Comparison of ENCODE assay signal across 22 mouse cellular contexts in the genomic region with DNA sequence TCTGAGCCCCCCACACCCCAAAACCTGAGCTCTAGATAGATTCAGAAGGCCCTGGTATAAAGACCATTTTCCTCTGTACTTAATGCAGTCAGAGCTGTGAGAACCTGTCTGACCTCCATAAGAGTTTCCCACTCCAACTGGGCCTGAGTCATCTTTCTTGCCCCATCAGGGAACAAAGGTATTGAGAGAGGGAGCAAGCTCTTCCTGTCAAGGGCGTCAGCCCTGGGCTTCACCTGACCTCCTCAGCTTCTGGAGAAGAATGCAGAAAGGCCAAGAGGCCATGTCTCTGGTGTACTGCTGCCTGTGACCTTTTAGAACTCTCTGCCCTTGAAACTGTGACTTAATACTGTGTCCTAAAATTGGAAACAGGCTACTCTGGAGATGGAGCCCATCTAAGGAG.
DNase-seq lines count a peak whose midpoint lies in the region; ATAC-seq and TF ChIP-seq lines count a peak whose summit lies in the region.
"Had no signal": no experiment of that assay in that cellular context is flagged by ENCODE, and none has a peak within 500 bp of the region (broad histone marks: within the 10 kb centered on the region; RNA-seq: fewer than 3 reads in every experiment).

No protein-coding gene starts in this region.

- 0 out of 2 replicates have a peak, but pooled peaks have one; percentile 10 for ATAC-seq in heart, postnatal 0 days (ENCODE audit: insufficient read depth, low read depth)
- ATAC-seq in hindbrain, postnatal 0 days = no peak
- ATAC-seq: forebrain, embryonic 13.5 days; inflammation-experienced regulatory T-cells, adult 6 months; liver, embryonic 12.5 days had no signal

- no peak for DNase-seq in heart, embryonic 10.5 days (ENCODE audit: low spot score)
- no peak for DNase-seq in heart, postnatal 25 days (ENCODE audit: low spot score)
- no peak for DNase-seq in heart, postnatal 0 days (ENCODE audit: low spot score)
- no peak for DNase-seq in heart, adult 11 months
- DNase-seq in embryo, embryonic 10 days (ENCODE audit: low spot score) = peak; percentile 37
- DNase-seq in limb, embryonic 10.5 days (ENCODE audit: low spot score) = no peak
- DNase-seq in thymus, adult 18-20 months = no peak
- no peak for DNase-seq in hindbrain, postnatal 0 days (ENCODE audit: low spot score)
- DNase-seq: cerebellum, adult 11-12 months; cerebellum, postnatal 14 days; gastrocnemius, postnatal 25 days; kidney, postnatal 36 days; lung, embryonic 14.5 days; thymus, postnatal 4 days had no signal

- no peak overlapping the region for H3K4me3 ChIP-seq in heart, embryonic 10.5 days
- no peak overlapping the region for H3K4me3 ChIP-seq in heart, postnatal 0 days (ENCODE audit: low read depth, low read length)
- no peak overlapping the region for H3K4me3 ChIP-seq in limb, embryonic 10.5 days
- H3K4me3 ChIP-seq in hindbrain, postnatal 0 days (ENCODE audit: low read length) = no peak overlapping the region
- H3K4me3 ChIP-seq: embryonic facial prominence, embryonic 12.5 days; erythroblast, embryonic 14.5 days; forebrain, embryonic 13.5 days; limb, embryonic 12.5 days; liver, embryonic 12.5 days had no signal

- H3K27me3 ChIP-seq in heart, embryonic 10.5 days (ENCODE audit: insufficient read depth, poor library complexity, severe bottlenecking) = no peaks in the 10 kb centered on the region
- H3K27me3 ChIP-seq in heart, postnatal 0 days (ENCODE audit: control insufficient read depth, insufficient read depth, low read length) = no peaks in the 10 kb centered on the region
- H3K27me3 ChIP-seq in limb, embryonic 10.5 days (ENCODE audit: low read depth, poor library complexity, severe bottlenecking) = no peaks in the 10 kb centered on the region
- no peaks in the 10 kb centered on the region for H3K27me3 ChIP-seq in hindbrain, postnatal 0 days (ENCODE audit: insufficient read depth, low read length)
- H3K27me3 ChIP-seq: embryonic facial prominence, embryonic 12.5 days; forebrain, embryonic 13.5 days; limb, embryonic 12.5 days; liver, embryonic 12.5 days had no signal

- H3K9me3 ChIP-seq in heart, embryonic 10.5 days = no peaks in the 10 kb centered on the region
- no peaks in the 10 kb centered on the region for H3K9me3 ChIP-seq in heart, postnatal 0 days (replicated peaks; ENCODE audit: control insufficient read depth, low read length)
- no peaks in the 10 kb centered on the region for H3K9me3 ChIP-seq in limb, embryonic 10.5 days (replicated peaks)
- H3K9me3 ChIP-seq in hindbrain, postnatal 0 days (ENCODE audit: low read length) = no peaks in the 10 kb centered on the region
- H3K9me3 ChIP-seq: embryonic facial prominence, embryonic 12.5 days; forebrain, embryonic 13.5 days; G1E; limb, embryonic 12.5 days; liver, embryonic 12.5 days had no signal

- H3K4me2 ChIP-seq in heart, postnatal 0 days (ENCODE audit: low read depth, low read length) = no peak overlapping the region
- H3K4me2 ChIP-seq in hindbrain, postnatal 0 days (ENCODE audit: low read depth, low read length) = no peak overlapping the region
- H3K4me2 ChIP-seq: embryonic facial prominence, embryonic 12.5 days; forebrain, embryonic 13.5 days; limb, embryonic 12.5 days; liver, embryonic 12.5 days; lung, embryonic 14.5 days; midbrain, embryonic 11.5 days had no signal

- intact Hi-C loops in heart, postnatal 25 days (cut with DNase I) = loop anchor here (10.0 kb wide), 1 partner anchor 67 kb away; no protein-coding TSS in a partner anchor

- WGBS in heart, embryonic 10.5 days = 26% methylated on average over 1 of the region's 1 CpGs
- WGBS in heart, postnatal 0 days = 32% methylated on average over 1 of the region's 1 CpGs
- 32% methylated on average over 1 of the region's 1 CpGs for WGBS in limb, embryonic 10.5 days
- WGBS in hindbrain, postnatal 0 days = 70% methylated on average over 1 of the region's 1 CpGs

- H3K36me3 ChIP-seq in heart, embryonic 10.5 days = peaks cover 62% of the 10 kb centered on the region
- H3K36me3 ChIP-seq in heart, postnatal 0 days (replicated peaks; ENCODE audit: control insufficient read depth, insufficient read depth, low read length) = peaks cover 61% of the 10 kb centered on the region
- peaks cover 35% of the 10 kb centered on the region for H3K36me3 ChIP-seq in limb, embryonic 10.5 days
- H3K36me3 ChIP-seq in hindbrain, postnatal 0 days (ENCODE audit: insufficient read depth, low read length) = no peaks in the 10 kb centered on the region

- peaks cover 10% of the 10 kb centered on the region for H3K4me1 ChIP-seq in heart, embryonic 10.5 days
- 0 out of 2 replicates have a peak, but pooled peaks cover 15% of the 10 kb centered on the region for H3K4me1 ChIP-seq in heart, postnatal 0 days (ENCODE audit: control insufficient read depth, insufficient read depth)
- peaks cover 20% of the 10 kb centered on the region for H3K4me1 ChIP-seq in limb, embryonic 10.5 days
- H3K4me1 ChIP-seq in hindbrain, postnatal 0 days (ENCODE audit: insufficient read depth, low read length) = peaks cover 6% of the 10 kb centered on the region; the same call in 1 of the 2 replicates
- H3K4me1 ChIP-seq: embryonic facial prominence, embryonic 12.5 days; liver, embryonic 12.5 days had no signal

- TF ChIP-seq CTCF in heart, postnatal 0 days (IDR thresholded peaks at IDR 0.05; ENCODE audit: low read depth) = no peak
- no peak for TF ChIP-seq CTCF in hindbrain, postnatal 0 days (IDR thresholded peaks at IDR 0.05; ENCODE audit: low read depth)

- no peak for TF ChIP-seq EP300 in heart, postnatal 0 days (IDR thresholded peaks at IDR 0.05; ENCODE audit: low read depth)

- H3K27ac ChIP-seq in heart, embryonic 10.5 days = peak overlapping the region; percentile 62
- no peak overlapping the region for H3K27ac ChIP-seq in heart, postnatal 0 days (ENCODE audit: low read depth)
- H3K27ac ChIP-seq in limb, embryonic 10.5 days = peak overlapping the region; percentile 25; the same call in 1 of the 2 replicates
- H3K27ac ChIP-seq in hindbrain, postnatal 0 days = no peak overlapping the region
- H3K27ac ChIP-seq: embryonic facial prominence, embryonic 12.5 days; forebrain, embryonic 13.5 days; limb, embryonic 12.5 days; liver, embryonic 12.5 days had no signal

- no peak overlapping the region for H3K9ac ChIP-seq in heart, postnatal 0 days (replicated peaks; ENCODE audit: low read depth, low read length)
- H3K9ac ChIP-seq in hindbrain, postnatal 0 days (replicated peaks; ENCODE audit: low read length) = no peak overlapping the region
- H3K9ac ChIP-seq: embryonic facial prominence, embryonic 12.5 days; forebrain, embryonic 13.5 days; limb, embryonic 12.5 days; liver, embryonic 12.5 days; lung, embryonic 14.5 days had no signal

Comparison
In these comparisons a context has a peak if more than half of its experiments do, and no peak if none do; other contexts are left out.
1. H3K27ac ChIP-seq: peak in heart, embryonic 10.5 days (single experiment) and limb, embryonic 10.5 days (single experiment); none in heart, postnatal 0 days (single experiment) and hindbrain, postnatal 0 days (single experiment).